Comparison of ENCODE assay signal across 8 mouse cellular contexts in the genomic region with DNA sequence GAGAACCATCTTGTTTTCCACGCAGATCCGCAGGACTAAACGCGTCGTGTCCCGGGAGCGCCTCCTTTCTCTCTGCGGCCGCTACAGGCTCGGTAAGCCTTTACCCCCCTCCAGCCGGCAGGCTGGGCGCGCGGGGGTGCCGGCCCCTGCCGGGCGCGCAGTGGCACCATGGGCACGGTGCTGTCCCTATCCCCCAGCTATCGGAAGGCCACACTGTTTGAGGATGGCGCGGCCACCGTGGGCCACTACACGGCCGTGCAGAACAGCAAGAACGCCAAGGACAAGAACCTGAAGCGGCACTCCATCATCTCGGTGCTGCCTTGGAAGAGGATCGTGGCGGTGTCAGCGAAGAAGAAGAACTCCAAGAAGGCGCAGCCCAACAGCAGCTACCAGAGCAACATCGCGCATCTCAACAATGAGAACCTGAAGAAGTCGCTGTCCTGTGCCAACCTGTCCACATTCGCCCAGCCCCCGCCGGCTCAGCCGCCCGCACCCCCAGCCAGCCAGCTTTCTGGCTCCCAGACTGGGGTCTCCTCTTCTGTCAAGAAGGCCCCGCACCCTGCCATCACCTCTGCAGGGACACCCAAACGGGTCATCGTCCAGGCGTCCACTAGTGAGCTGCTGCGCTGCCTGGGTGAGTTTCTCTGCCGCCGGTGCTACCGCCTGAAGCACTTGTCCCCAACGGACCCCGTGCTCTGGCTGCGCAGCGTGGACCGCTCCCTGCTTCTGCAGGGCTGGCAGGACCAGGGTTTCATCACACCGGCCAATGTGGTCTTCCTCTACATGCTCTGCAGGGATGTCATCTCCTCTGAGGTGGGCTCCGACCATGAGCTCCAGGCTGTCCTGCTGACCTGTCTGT. TPM values are rescaled to one million over a fixed set of nuclear protein-coding genes. Genes with fewer than 3 reads are reported as not detected.
DNase-seq lines count a peak whose midpoint lies in the region; ATAC-seq lines count a peak whose summit lies in the region.

No protein-coding gene starts in this region.

- peaks cover 19% of the 10 kb centered on the region for H3K36me3 ChIP-seq in heart, embryonic 14.5 days (ENCODE audit: control insufficient read depth, insufficient read depth, low read length)
- H3K36me3 ChIP-seq in limb, embryonic 11.5 days (ENCODE audit: control insufficient read depth, insufficient read depth, low read length) = peaks cover 3% of the 10 kb centered on the region

- H3K27me3 ChIP-seq in heart, embryonic 14.5 days (ENCODE audit: control insufficient read depth, insufficient read depth, low read length) = peaks cover 7% of the 10 kb centered on the region
- no peaks in the 10 kb centered on the region for H3K27me3 ChIP-seq in limb, embryonic 11.5 days (ENCODE audit: control insufficient read depth, insufficient read depth, low read length)

- WGBS in heart, embryonic 14.5 days = 18% methylated on average over 53 of the region's 55 CpGs
- WGBS in limb, embryonic 11.5 days = 15% methylated on average over 55 of the region's 55 CpGs

- peak overlapping the region; percentile 60 to 76 for H3K4me3 ChIP-seq in heart, embryonic 14.5 days (ENCODE audit: control insufficient read depth in 1 of 2, insufficient read depth in 1 of 2, low read depth in 1 of 2, low read length in 2 of 2)
- H3K4me3 ChIP-seq in limb, embryonic 11.5 days (ENCODE audit: low read depth, low read length) = peak overlapping the region; percentile 74

- H3K27ac ChIP-seq in heart, embryonic 14.5 days (replicated peaks in 1 of 2; ENCODE audit: control insufficient read depth in 1 of 2, insufficient read depth in 1 of 2, low read depth in 2 of 2, low read length in 2 of 2) = no peak overlapping the region; a peak in 1 of 4 replicates
- H3K27ac ChIP-seq in limb, embryonic 11.5 days (replicated peaks; ENCODE audit: low read depth, low read length) = no peak overlapping the region

- no peaks in the 10 kb centered on the region for H3K9me3 ChIP-seq in heart, embryonic 14.5 days (ENCODE audit: control insufficient read depth, low read length)
- no peaks in the 10 kb centered on the region for H3K9me3 ChIP-seq in limb, embryonic 11.5 days (ENCODE audit: control insufficient read depth, low read length)

- peak overlapping the region; percentile 100 for H3K4me2 ChIP-seq in heart, embryonic 14.5 days (ENCODE audit: low read length)
- peak overlapping the region; percentile 97 for H3K4me2 ChIP-seq in limb, embryonic 11.5 days (ENCODE audit: low read depth, severe bottlenecking)

- H3K4me1 ChIP-seq in heart, embryonic 14.5 days (ENCODE audit: control insufficient read depth in 2 of 2, insufficient read depth in 2 of 2, low read length in 2 of 2) = peaks cover 5 to 8% of the 10 kb centered on the region in 2 experiments; a peak in 3 of 4 replicates
- peaks cover 7% of the 10 kb centered on the region for H3K4me1 ChIP-seq in limb, embryonic 11.5 days (ENCODE audit: control insufficient read depth, insufficient read depth, low read length)

- ATAC-seq in heart, embryonic 14.5 days (ENCODE audit: insufficient number of reproducible peaks, insufficient read depth, low FRiP score, low read depth) = 0 out of 2 replicates have a peak, but pooled peaks have one; percentile 0
- peak; percentile 13; the same call in 1 of the 2 replicates for ATAC-seq in limb, embryonic 11.5 days (ENCODE audit: insufficient number of reproducible peaks, low FRiP score, low TSS enrichment, low read depth)

- peak overlapping the region; percentile 80 for H3K9ac ChIP-seq in heart, embryonic 14.5 days (ENCODE audit: low read length)
- H3K9ac ChIP-seq in limb, embryonic 11.5 days (ENCODE audit: low read length) = peak overlapping the region; percentile 70

- peak; percentile 53 to 77 for DNase-seq in adrenal gland, adult (ENCODE audit: inconsistent age in 2 of 2, low spot score in 1 of 2)
- no peak for DNase-seq in adrenal gland, adult 2 months
- DNase-seq in right cerebral cortex, adult 18-20 months = peak; percentile 40
- DNase-seq in right cerebral cortex, postnatal 14 days = no peak
- no peak for DNase-seq in limb, embryonic 11.5 days (ENCODE audit: low spot score)
- peak; percentile 61 for DNase-seq in neural tube, embryonic 10.5 days (ENCODE audit: extremely low spot score, low spot score)
- DNase-seq in left cerebral cortex, adult 9 months (ENCODE audit: low spot score in 2 of 2) = no peak

RNA-seq across cellular contexts. Expression of a gene that starts 0.7 kb away (rescaled TPM):
- total RNA-seq in adrenal gland, adult 2 months (2021) = 1 to 10 TPM; 1.5 to 3.1 TPM
- polyA plus RNA-seq in adrenal gland, adult 2 months (2012; rRNA removed) = 5.8 TPM in 2 replicates
- polyA plus RNA-seq in heart, embryonic 14.5 days (2014; fragmentation: Nextera tagmentation; extraction: Ambion mirVana) = 0.23 and 0.36 TPM in 2 replicates
- 1.9 and 2.1 TPM in 2 replicates for polyA plus RNA-seq in limb, embryonic 11.5 days (2014; fragmentation: Nextera tagmentation; extraction: Ambion mirVana)

RNA-seq across cellular contexts. Expression of a gene that starts 49.2 kb away (rescaled TPM):
- 100 to 1,000 TPM; 142 to 155 TPM for total RNA-seq in adrenal gland, adult 2 months (2021)
- polyA plus RNA-seq in adrenal gland, adult 2 months (2012; rRNA removed) = 16.6 and 19.9 TPM in 2 replicates
- polyA plus RNA-seq in heart, embryonic 14.5 days (2014; fragmentation: Nextera tagmentation; extraction: Ambion mirVana) = 174 and 182 TPM in 2 replicates
- 316 and 334 TPM in 2 replicates for polyA plus RNA-seq in limb, embryonic 11.5 days (2014; fragmentation: Nextera tagmentation; extraction: Ambion mirVana)

Comparison
In these comparisons a context has a peak if more than half of its experiments do, and no peak if none do; other contexts are left out.
1. DNase-seq: peak in adrenal gland, adult (2 of 2), right cerebral cortex, adult 18-20 months (single experiment) and neural tube, embryonic 10.5 days (single experiment); none in adrenal gland, adult 2 months (single experiment), right cerebral cortex, postnatal 14 days (single experiment), limb, embryonic 11.5 days (single experiment) and left cerebral cortex, adult 9 months (0 of 2).